Mouse (Mus musculus) stomach, postnatal 0 days (tissue): ENCODE results near the gene Cep135.

Experiments
- CTCF ChIP-seq: IDR thresholded peaks from 2 replicates; pipeline ENCODE4 v1.5.1; 2016; ENCODE audit warnings: antibody characterized with exemption, low read depth, mild to moderate bottlenecking, moderate library complexity
- EP300 ChIP-seq: optimal IDR thresholded peaks from 2 replicates; pipeline ENCODE3; 2016; ENCODE audit warnings: antibody characterized with exemption

DNA sequence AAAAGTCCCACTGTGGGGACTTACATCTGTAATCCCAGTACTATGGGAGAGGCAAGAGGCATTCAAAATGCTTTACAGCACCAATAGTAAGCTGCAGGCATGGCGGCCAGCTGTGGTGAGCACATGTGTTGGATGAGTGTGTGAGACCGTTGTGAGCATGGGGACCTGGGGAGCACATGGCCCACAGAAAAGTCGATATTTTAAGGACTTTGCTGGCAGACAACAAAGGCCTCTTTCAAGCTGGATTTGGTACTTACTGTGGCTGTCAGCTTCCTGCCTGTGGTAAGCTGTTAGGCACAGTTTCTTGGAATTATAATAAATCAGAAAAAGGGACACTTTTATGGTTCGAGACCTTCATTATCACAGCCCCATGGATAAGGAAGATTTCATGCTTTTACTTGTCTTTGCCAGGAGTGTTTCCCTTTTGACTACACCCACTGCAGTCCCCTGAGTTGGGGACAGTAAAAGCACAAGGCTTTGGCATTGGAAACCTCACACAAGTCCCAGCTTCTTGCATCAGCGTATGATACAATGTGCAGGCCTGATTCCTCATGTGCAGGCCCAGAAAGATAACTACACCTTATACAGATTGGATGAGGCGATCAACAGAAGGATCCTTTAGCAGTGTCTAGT lies 24.5 kb downstream of the Cep135 start:
- TF ChIP-seq CTCF (no peak), EP300 (no peak)
